Mouse (Mus musculus) Muller cell, postnatal 12 days (primary cell): ENCODE results near the gene Ston2.
A peak's percentile ranks its signal among the peaks of the same experiment; 100 is the strongest.
"Not testable (repeated sequence)": the region's sequence is repeated elsewhere in the genome, so short reads cannot be mapped to it uniquely, and the experiment has no call there.

Experiments
- DNase-seq: peaks from one replicate; pipeline ENCODE4 v3.0.0-alpha.2; 2015; ENCODE audit errors: inconsistent ontology term

Gene Ston2

DNA sequence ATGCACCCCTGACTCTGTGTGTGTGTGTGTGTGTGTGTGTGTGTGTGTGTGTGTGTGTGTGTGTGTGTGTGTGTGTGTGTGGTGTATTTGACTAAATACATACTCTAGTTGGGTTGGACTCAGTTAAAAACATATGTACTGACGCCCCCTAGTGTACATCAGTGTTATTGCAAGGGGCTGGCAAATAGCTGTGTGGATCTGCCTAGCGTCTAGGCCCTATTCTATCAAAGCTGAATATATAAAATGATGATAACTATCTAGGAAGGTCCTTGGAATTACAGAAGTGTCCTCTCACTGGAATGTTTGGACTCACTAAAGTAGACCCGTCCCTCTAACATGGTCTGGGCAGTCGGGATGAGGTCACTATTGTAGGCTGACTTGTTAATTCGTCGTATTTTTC, 1.6 kb upstream of the Ston2 start:
- no peak for DNase-seq

DNA sequence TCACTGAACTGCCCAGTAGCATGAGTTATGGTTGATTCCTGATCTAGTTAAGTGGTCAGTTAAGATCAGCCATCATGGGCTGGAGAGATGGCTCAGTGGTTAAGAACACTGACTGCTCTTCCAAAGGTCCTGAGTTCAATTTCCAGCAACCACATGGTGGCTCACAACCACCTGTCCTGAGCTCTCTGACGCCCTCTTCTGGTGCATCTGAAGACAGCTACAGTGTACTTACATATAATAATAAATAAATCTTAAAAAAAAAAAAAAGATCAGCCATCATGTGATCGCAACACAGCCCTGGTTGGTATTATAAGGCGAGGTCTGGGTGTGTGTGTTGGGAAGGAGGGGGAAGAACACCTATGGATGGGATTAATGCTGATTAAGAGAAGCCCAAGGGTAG, 259 bp upstream of the Ston2 start:
- not testable (repeated sequence) for DNase-seq

DNA sequence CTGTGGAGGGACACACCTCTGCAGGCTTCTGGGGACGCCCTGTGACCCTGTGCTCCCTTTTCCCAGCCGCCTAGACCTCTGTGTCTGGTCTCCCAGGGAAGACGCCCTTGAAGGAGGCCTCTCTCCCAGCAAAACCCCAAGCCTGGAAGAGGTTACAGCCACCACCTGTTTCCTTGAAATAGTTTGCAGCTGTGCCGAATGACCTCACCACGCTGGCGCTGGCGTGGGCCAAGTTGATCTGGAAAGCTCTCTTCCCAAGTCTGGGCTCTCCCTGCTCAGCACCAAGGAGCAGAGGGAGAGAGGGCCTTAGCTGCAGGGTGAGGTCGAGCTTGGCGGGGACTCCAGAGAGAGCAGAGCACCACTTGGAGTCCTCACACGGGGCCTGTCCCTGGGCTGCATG, 1.8 kb downstream of the Ston2 start:
- no peak for DNase-seq

DNA sequence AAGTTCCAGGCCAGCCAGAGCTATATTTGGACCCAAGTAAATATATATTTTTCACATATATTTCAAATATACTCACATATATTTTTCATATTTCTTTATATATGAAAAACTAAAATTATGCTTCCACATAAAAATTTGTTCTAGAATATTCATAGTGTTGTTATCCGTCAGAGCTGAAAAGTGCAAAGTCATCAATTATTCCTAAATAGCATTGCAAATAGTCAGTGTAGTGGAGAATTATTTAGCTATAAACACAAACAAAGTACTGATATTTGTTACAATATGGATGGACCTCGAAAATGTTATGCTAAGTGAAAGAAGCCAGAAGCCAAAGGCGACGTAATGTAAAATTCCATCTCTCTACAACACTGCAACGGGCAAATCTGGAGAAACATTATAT, 6.8 kb downstream of the Ston2 start:
- DNase-seq, result no peak

DNA sequence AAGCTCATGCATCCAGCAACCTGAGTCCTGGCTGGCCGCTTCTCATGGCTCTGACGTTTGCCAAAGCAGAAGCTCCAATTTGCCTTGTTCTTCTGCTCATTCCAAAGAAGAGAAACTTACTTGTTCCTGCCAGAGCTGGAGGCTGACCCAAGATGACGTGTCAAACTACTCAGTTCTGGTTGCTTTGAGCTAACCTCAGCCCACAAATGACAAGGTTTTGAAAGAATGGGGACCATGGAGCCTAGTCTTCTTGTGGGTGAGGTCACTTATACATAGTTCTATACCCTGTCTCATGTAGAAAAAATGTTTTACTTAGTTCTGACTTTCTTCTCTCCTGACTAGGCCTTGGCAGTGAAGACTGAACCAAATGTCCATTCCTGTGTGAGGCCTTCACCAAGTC, 7.7 kb downstream of the Ston2 start:
- no peak for DNase-seq

DNA sequence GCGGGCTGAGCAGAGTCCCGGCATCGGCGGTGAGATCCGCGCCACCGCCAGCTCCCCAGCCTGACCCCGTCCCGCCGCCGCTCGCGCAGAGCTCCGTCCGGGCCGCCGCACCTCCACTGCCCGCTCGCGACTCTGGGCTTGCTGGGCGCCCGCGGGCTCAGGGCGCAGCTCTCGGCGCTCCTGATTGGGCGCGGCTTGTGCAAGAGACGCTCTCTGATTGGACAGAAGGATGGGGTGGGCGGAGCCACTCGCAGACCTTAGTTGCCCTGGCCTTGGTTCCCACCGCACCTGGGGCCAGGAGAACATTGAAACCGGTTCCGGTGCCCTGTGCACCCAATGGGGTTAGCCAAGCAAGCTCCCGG, 9.2 kb downstream of the Ston2 start:
- DNase-seq, result peak; percentile 90

DNA sequence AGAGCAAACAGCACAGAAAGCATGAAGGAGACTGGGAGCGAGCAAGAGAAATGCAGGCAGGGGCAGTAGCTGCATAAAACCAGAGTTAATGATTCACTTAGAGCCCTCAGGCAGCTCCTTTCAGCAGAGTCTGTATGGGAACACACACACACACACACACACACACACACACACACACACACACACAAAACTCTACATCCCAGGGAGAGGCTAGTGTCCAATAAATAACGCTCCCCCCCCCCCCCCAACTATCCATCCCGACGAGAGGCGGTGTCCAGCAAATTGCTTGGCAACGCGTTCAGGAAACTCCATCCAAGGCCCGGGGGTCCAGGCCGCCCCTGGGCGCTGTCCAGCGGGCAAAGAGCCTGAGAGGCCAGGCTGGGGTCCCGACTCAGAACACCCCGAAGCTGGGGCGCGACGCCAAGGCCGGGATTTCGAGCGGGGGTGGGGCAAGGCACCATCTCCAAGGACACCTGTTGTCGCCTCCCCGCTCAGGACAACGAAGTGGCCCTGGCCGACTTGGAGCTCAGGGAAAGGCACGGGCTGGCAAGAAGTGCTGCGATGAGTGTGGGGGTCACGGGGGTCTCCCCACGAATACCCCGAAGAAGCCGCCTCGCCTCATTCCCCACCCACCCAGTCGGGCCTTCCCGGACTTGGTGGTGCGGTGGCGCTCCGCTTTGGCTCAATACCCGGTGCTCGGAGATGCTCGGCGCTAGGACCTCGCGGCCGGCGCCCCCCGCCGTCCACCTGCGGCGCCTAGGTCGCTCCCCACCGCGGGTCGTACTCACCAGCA, 9.8 kb downstream of the Ston2 start:
- peak; percentile 78 for DNase-seq

DNA sequence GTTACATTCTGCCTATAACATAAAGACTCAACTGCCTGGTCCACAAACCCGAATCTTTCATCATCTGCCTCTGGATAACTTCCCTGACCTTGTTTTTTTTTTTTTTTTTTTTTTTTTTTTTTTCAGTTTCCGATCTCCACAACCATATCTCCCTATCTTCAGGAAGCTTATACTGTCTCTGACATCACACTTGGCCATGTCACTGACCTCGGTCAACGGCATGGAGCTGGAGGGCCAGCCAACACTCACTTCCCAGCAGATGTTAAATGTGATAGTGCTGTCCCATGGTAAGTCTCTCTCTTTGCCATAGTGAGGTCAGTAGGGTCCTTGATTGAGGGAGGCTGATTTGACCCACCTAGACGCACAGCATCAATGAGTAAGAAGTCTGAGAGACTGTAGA, 11.8 kb downstream of the Ston2 start:
- no peak for DNase-seq

DNA sequence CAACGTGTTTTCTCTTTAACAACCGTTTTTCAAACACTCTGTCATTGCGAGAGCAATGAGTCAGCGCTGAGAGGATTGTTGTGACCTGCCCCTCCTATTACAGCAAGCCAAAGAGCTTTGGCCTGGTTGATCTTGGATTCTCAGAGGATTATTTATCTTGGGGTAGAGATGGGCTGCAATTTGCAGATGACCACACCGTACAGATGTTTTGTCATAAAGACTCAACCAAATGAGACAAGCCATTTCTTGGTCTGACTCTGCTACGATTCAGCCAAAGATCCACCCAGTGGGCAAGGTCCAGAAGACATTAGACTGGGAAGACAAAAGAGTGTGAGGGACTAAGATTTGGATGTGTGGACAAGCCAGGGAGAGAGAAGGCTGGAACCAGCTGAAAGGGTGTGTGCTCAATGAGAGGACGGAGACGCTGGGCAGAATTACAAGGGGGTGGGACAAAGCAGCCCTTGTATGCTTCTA, 13.3 kb downstream of the Ston2 start:
- DNase-seq, result peak; percentile 74

DNA sequence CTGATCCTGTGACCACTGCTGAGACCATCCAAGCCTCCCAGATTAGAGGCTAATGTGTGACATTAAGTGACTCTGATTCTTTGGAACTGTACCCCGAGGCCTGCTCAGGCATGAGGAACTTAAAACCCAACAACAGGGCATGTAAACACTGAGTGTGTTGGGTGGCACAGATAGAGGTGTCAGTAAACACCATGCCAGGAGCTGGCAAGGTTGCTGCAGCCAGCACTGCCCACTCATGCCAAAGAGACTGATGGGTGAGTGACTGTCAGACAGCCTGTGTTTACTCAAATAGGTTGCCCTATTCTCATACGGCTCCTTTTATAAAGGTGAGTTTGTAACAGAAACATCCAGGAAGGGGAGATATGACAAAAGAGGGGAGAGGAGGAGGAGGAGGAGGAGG, 19.3 kb downstream of the Ston2 start:
- no peak for DNase-seq

DNA sequence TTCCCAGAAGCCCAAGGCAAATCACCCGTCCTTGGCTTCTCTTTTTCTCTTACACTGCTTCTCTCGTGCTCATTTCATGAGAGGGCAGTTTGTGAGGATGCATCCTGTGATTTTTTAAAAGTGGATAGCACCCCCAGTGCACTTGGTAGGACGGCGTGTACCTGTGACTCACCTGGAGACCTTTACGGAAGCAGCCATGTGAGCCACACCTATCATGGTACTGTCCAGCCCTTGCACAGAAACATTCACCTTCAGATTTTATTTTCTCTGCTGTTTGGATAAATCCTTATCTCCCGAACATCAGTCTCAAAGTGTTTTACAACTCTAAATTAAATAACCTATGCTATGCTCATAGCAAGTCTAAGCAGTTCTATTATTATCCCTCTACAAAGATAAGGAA, 20.0 kb downstream of the Ston2 start:
- no peak for DNase-seq

DNA sequence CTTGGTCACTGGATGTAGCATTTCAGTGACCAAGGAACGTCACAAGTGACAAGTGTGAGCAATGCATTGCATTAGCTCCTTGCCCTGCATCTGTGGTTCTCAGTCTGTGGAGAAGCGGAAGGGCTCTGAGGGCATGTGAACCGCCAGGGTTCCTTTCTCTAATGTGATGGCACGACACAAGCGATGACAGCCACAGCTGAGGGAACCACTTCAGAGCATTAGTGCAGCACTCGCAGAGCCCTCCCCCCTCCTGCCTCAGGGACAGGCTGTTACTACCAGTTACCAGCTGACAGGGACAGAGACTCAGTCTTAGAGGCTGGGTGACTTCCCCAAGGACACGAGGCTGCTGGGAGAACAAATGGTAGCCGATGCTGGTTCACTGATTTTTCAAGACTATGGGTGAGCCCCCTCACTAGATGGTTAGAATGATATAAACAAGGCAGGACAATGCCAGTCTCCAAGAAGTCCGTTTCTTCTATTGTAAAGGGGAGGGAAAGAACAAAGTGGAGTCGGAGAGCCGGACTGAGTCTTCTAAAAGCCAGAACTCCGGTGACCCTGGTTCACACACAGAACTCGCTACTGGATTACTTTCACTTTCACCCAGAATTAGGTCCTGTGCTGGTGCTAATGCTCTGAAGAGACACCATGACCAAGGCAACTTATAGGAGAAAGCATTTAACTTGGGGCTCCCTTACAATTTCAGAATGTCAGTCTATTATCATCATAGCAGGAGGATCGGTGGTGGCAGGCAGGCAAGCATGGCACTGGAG, 21.7 kb downstream of the Ston2 start:
- DNase-seq, result peak; percentile 85

DNA sequence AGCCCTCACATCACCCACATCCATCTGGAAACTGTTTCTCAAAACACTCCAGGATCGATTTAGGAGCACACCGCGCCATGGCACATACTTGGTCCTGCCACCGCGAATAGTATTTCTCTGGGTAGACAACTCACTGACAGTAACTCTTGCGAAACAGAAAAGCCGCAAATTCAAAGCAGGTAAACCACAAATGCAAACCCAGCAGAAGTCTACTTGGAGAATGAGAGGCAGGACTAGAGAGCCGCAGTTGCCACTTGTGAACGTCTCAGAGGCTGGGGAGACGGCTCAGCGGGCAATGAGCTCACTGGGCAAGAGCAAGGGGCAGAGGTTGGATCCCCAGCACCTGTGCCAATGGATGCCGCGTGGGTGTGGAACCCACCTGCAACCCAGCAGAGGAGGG, 22.7 kb downstream of the Ston2 start:
- DNase-seq, result no peak

DNA sequence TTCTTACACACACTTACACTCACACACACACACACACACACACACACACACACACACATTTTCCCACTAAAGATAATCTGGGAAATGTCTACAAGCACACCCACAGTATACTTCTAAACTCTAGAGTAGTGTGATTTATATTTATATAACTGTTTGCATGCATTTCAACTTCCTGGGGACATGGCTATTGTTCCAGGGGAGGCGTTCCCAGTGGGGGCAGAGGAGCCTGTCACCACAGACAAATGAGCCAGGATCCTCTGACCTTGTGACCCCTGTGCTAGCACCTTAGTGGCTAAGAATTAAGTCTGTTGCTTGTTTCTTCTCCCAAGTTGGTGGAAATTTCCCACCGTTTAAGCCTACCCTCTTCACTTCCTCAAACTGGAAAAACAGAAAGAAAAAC, 23.1 kb downstream of the Ston2 start:
- no peak for DNase-seq

DNA sequence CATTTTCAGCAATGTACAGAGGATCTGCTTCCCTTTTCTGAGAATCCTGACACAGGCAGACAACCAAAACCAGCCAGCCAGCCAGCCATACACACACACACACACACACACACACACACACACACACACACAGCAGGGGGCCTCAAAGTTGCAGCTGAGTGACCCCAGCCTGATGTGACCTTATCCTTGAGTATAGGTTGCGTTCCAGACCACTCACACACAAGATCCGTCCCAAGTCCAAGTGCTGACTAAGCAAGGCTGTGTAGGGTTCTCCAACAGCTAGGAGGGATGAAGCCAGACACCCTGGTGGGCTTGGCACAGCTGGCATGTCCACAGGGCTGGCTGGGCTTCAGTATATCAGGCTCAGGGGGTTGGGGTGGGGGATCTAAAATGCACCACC, 23.7 kb downstream of the Ston2 start:
- no peak for DNase-seq

DNA sequence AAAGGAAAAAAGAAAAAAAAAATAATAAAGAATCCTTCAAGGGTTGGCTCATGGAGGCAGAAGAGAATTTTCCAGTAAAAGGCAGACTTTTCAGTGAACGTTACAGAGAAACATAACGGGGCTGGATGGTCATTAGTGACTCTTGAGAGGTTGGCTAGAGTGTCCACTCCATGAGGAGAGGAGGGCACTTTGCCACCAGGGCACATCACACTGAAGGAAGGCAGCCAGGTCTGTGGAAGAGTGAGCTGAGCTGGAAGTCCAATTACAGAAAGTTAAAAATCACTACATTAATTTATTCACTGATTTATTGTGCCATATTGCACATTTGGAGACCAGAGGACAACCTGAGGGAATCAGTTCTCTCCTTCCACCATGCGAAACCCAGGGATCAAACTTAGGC, 28.4 kb downstream of the Ston2 start:
- DNase-seq, result no peak

DNA sequence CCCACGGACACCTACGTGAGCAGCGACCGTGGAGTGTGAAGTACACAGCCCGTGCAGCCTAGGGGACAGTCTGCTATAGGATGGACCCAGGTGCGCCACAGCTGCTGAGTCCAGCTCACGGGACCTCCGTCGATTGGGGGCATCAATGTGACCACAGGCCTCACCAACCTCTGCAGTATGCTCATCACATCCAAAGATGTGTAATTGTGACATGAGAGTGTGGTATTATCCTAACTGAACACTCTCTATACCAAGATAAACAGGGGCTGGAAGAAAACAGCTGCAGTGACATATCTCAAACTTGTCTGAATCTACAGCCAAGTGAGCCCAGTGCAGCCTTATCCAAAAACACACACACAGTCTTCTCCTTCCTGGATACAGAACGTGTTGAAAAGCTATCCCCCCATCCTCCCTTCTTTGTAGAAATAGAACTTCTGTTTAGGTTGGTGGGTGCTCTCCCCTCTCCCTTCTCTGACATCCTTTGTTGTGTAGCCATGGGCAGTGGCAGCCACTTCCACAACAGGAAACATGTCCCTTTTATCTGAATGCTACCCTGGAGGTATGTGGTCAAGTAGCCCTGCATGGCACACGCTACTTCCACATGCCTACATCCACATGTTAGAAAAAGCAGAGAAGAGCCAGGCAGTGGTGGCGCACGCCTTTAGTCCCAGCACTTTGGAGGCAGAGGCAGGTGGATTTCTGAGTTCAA, 30.2 kb downstream of the Ston2 start:
- DNase-seq, result no peak

DNA sequence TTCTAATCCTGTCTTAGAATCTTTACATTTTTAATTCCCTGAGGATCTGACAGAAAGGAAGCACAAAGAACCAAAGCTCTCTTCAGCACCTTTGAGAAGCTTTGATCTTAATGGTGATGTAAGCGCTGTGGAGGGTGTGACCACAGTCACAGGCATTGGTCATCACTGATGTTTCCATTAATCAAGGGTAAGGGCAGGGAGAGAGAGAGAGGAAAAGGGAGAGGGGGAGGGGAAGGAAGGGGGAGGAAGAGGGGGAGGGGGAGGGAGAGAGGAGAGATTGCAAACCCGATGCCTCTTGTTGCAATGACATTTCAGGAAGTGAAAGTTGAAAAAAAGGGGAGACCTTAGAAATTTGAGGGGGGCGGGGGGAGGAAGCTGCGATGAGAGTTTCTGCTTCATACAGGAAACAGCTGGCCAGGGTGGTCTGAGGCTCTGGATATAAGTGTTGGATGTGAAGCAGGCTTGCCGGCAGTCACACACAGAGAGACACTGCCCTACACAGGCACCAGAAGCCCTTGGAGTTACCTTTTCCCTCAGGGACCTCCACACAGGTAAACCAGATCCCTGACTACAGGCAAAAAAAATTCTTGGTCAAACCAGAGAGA, 31.5 kb downstream of the Ston2 start:
- DNase-seq, result no peak

DNA sequence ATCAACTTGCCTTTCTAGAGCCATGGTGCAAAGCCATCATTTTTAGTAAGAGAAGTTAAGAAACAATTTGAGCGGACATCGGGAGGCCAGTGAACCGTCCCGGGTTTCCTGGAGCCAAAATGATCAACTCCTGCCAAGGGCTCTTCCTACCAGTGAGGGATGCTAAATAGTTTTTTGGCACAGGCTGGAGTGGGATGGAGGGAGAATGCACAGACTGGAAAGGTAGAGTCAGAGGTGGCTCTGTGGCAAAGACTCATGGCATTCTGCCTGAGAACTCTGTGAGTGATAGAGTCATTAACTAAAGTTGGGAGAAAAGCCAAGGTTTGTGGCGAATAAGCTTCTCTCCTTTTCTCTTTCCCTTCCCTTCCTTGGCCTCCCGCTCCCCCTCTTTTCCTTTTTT, 33.6 kb downstream of the Ston2 start:
- DNase-seq, result peak; percentile 88

DNA sequence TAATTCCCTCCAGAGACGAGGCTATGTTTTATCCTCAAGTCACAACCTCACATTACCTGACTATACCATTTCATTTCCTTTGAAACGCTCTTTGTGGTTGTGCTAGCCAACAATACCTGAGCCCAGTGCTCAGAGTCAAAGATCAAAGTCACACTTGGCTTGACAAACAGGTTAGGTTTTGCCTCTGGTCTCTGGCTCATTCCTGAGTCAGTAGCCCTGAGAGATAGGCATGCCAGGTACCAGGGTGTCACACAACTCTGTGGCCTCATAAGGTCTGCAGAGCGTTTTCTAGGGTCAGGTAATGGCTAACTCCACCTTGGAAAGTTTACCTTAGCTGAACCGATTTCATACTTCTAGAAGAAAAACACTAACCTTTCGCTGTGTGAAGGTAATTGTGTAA, 35.5 kb downstream of the Ston2 start:
- DNase-seq, result no peak

DNA sequence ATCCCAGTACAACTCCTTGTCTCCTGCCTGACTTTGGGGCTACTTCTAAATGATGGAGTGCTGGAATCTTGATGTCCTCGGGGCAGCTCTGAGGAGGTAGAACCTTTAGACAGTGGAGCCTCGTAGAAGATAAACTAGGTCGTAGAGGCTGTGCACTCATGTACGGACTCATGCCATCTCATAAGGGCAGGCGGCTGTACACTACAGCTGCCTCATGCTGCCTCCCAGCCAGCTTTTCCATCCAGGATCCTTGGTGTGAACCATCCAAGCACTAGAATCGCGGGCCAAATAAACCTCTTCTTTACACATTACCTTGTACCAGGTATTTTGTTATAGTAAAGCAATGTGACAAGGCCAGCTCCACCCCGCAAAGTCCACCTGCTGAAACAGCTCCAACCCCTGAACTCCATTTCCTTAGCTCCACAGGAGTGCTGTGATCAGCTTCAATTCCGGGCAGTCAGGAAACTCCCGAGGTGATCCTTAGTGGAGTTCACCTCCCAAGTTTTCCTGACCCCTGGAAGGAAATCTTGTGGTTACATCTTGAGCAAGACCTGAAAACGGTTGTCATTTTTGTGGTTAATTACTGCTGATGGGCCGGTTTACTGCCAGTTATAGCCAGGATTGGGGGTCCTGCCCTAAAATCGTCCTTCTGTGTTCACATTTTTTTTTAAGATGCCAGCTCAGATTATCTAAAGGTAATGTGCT, 36.1 kb downstream of the Ston2 start:
- DNase-seq, result no peak
